Mouse (Mus musculus): ENCODE measurements around the gene Vgll1.

The Vgll1 gene

GRCm38 (mm10) chrX:57087806-57088205 lies at the start of gene Vgll1:
Gene Vgll1 (plus strand): TSS chrX:57088106.
- no peak for DNase-seq

GRCm38 (mm10) chrX:57042774-57043173 lies 45.1 kb upstream of the Vgll1 start, which contains the start of gene Brs3:
Gene Brs3 (plus strand): TSS chrX:57043074.
- no peak for DNase-seq

GRCm38 (mm10) chrX:57043869-57044268 lies 44.0 kb upstream of the Vgll1 start:
- DNase-seq: no peak

- no peak for DNase-seq
Observed at GRCm38 (mm10) chrX:57052848-57053173, 35.1 kb upstream of the Vgll1 start.

- peak; percentile 71 to 86 for DNase-seq
Observed at GRCm38 (mm10) chrX:57053174-57053992, 34.5 kb upstream of the Vgll1 start, which contains the start of gene Htatsf1. Gene Htatsf1 (plus strand): TSS chrX:57053583.

- DNase-seq: no peak
Observed at GRCm38 (mm10) chrX:57053993-57054385, 33.9 kb upstream of the Vgll1 start.

- DNase-seq: no peak
Observed at GRCm38 (mm10) chrX:57081496-57081895, 6.4 kb upstream of the Vgll1 start.

GRCm38 (mm10) chrX:57103415-57103814 lies 15.5 kb downstream of the Vgll1 start:
- no peak for DNase-seq

GRCm38 (mm10) chrX:57106956-57107355 lies 19.1 kb downstream of the Vgll1 start:
- DNase-seq: no peak

GRCm38 (mm10) chrX:57118143-57118542 lies 30.2 kb downstream of the Vgll1 start:
- DNase-seq: no peak

- peak in 1 of 2 experiments; percentile 15 for DNase-seq
Observed at GRCm38 (mm10) chrX:57120768-57121167, 32.9 kb downstream of the Vgll1 start.

- peak in 1 of 2 experiments; percentile 5 for DNase-seq
Observed at GRCm38 (mm10) chrX:57130633-57131032, 42.7 kb downstream of the Vgll1 start.

- DNase-seq: no peak
Observed at GRCm38 (mm10) chrX:57137627-57138026, 49.7 kb downstream of the Vgll1 start.

GRCm38 (mm10) chrX:57153520-57153919 lies 65.6 kb downstream of the Vgll1 start:
- no peak for DNase-seq

All from kidney, postnatal 36 days (tissue).